Mouse (Mus musculus) hindbrain, postnatal 0 days (tissue): ENCODE measurements around the gene Acoxl. TPM values are rescaled to one million over a fixed set of nuclear protein-coding genes. Genes with fewer than 3 reads are reported as not detected.

ENCODE experiments used
- ATAC-seq: fragments of 200-750 bp; cut with Nextera tagmentation; 2 replicates; pipeline ENCODE4 v1.8.0; 2017; ENCODE audit warnings: mild to moderate bottlenecking, moderate TSS enrichment, moderate library complexity
- DNase-seq: peaks from one replicate; pipeline ENCODE4 v3.0.0-alpha.2; 2015; ENCODE audit warnings: low spot score
- H3K27ac ChIP-seq: fragments of 300-500 bp; sonication (generic); 2 replicates; pipeline ENCODE4 v1.5.1; 2014; ENCODE audit warnings: mild to moderate bottlenecking
- H3K27me3 ChIP-seq: fragments of 300-500 bp; sonication (generic); 2 replicates; pipeline ENCODE4 v1.6.1; 2014; ENCODE audit warnings: low read length, mixed read lengths; ENCODE audit not compliant: insufficient read depth
- H3K36me3 ChIP-seq: fragments of 300-500 bp; sonication (generic); 2 replicates; pipeline ENCODE4 v1.6.1; 2014; ENCODE audit warnings: low read length, mixed read lengths; ENCODE audit not compliant: insufficient read depth
- H3K4me1 ChIP-seq: fragments of 300-500 bp; sonication (generic); 2 replicates; pipeline ENCODE4 v1.6.1; 2014; ENCODE audit warnings: antibody characterized with exemption, low read length, mixed read lengths; ENCODE audit not compliant: insufficient read depth
- H3K4me2 ChIP-seq: fragments of 300-500 bp; sonication (generic); 2 replicates; pipeline ENCODE4 v1.6.1; 2014; ENCODE audit warnings: low read depth, mild to moderate bottlenecking, low read length, moderate library complexity, mixed read lengths
- H3K4me3 ChIP-seq: fragments of 300-500 bp; sonication (generic); 2 replicates; pipeline ENCODE4 v1.5.1; 2014; ENCODE audit warnings: low read length
- H3K9ac ChIP-seq: fragments of 300-500 bp; sonication (generic); replicated peaks from 2 replicates; pipeline ENCODE4 v1.6.1; 2014; ENCODE audit warnings: mild to moderate bottlenecking, low read length, moderate library complexity, mixed read lengths
- H3K9me3 ChIP-seq: fragments of 300-500 bp; sonication (generic); 2 replicates; pipeline ENCODE4 v1.6.1; 2016; ENCODE audit warnings: low read length, mixed read lengths
- CTCF ChIP-seq: IDR thresholded peaks from 2 replicates; pipeline ENCODE4 v1.5.1; 2016; ENCODE audit warnings: antibody characterized with exemption, control low read depth, low read depth
- WGBS: fragments of 180-500 bp; shearing (Covaris S2); extraction: QIAGEN DNeasy Blood & Tissue Kit; methylation state at CpG from one replicate; pipeline ENCODE4 v1.1.7; 2014; 5-methylcytosine and 5-hydroxymethylcytosine counted together
- microRNA-seq, 2 experiments: library from miRNA; unstranded; fragments of <30 nt; microRNA quantifications; one replicate each; pipeline ENCODE4; 2016
- polyA plus RNA-seq: library from polyadenylated mRNA; unstranded; fragments of >200 nt; fragmentation: Nextera tagmentation; extraction: Ambion mirVana; gene quantifications from 2 replicates; pipeline ENCODE4 v1.2.1, GENCODE M21; 2015
- total RNA-seq: library from RNA; depleted of rRNA; stranded (reverse); fragments of >200 nt; gene quantifications from 2 replicates; pipeline ENCODE4 v1.2.3, GENCODE M21; 2014; rRNA removed

Acoxl gene
- total and polyA plus RNA-seq, 2 experiments from 2014 or later: 0.29 to 0.47 TPM

- Histone ChIP-seq H3K36me3 (no peaks in the 10 kb centered on the region), H3K27me3 (no peaks in the 10 kb centered on the region), H3K4me2 (no peak overlapping the region), H3K27ac (no peak overlapping the region), H3K9me3 (no peaks in the 10 kb centered on the region), H3K4me3 (no peak overlapping the region), H3K9ac (no peak overlapping the region), H3K4me1 (peaks cover 12% of the 10 kb centered on the region)
- TF ChIP-seq CTCF: no peak
- ATAC-seq: no peak
- no peak for DNase-seq
- WGBS: 63% methylated on average over 8 of the region's 8 CpGs
Measured at GRCm38 (mm10) chr2:128163177-128163576, 324.5 kb downstream of the Acoxl start.

- DNase-seq (peak; percentile 66), ATAC-seq (peak; percentile 72)
- no peak overlapping the region for H3K9ac ChIP-seq
- no peak overlapping the region for H3K27ac ChIP-seq
- no peaks in the 10 kb centered on the region for H3K27me3 ChIP-seq
- 35% methylated on average over 13 of the region's 13 CpGs for WGBS
- H3K9me3 ChIP-seq: no peaks in the 10 kb centered on the region
- H3K4me2 ChIP-seq: no peak overlapping the region
- peak; percentile 41 for TF ChIP-seq CTCF
- no peak overlapping the region for H3K4me3 ChIP-seq
- H3K36me3 ChIP-seq: no peaks in the 10 kb centered on the region
- peaks cover 7% of the 10 kb centered on the region; the same call in 1 of the 2 replicates for H3K4me1 ChIP-seq
Measured at GRCm38 (mm10) chr2:128166623-128167423, 328.1 kb downstream of the Acoxl start.

GRCm38 (mm10) chr2:128167930-128168329, 329.3 kb downstream of the Acoxl start:
- DNase-seq: no peak
- no peaks in the 10 kb centered on the region for H3K36me3 ChIP-seq
- H3K4me2 ChIP-seq: no peak overlapping the region
- H3K27ac ChIP-seq: no peak overlapping the region
- TF ChIP-seq CTCF: no peak
- no peaks in the 10 kb centered on the region for H3K9me3 ChIP-seq
- no peak for ATAC-seq
- 95% methylated on average over 12 of the region's 12 CpGs for WGBS
- H3K4me1 ChIP-seq: peaks cover 7% of the 10 kb centered on the region; the same call in 1 of the 2 replicates
- no peaks in the 10 kb centered on the region for H3K27me3 ChIP-seq
- H3K4me3 ChIP-seq: no peak overlapping the region
- H3K9ac ChIP-seq: no peak overlapping the region

- H3K27ac ChIP-seq: no peak overlapping the region
- 74% methylated on average over 5 of the region's 5 CpGs for WGBS
Measured at GRCm38 (mm10) chr2:128169486-128169885, 330.8 kb downstream of the Acoxl start.

GRCm38 (mm10) chr2:128169972-128170371, 331.3 kb downstream of the Acoxl start:
- peak; percentile 54 for DNase-seq
- no peaks in the 10 kb centered on the region for H3K9me3 ChIP-seq
- H3K27ac ChIP-seq: no peak overlapping the region
- H3K4me3 ChIP-seq: no peak overlapping the region
- 43% methylated on average over 11 of the region's 11 CpGs for WGBS
- ATAC-seq: no peak
- no peaks in the 10 kb centered on the region for H3K27me3 ChIP-seq
- TF ChIP-seq CTCF: no peak
- H3K4me1 ChIP-seq: peaks cover 7% of the 10 kb centered on the region; the same call in 1 of the 2 replicates
- H3K4me2 ChIP-seq: no peak overlapping the region
- H3K9ac ChIP-seq: no peak overlapping the region
- H3K36me3 ChIP-seq: no peaks in the 10 kb centered on the region

More at GRCm38 (mm10) chr2:128169486-128169885, 330.8 kb downstream of the Acoxl start:
- H3K4me2 ChIP-seq: no peak overlapping the region
- no peaks in the 10 kb centered on the region for H3K9me3 ChIP-seq
- no peaks in the 10 kb centered on the region for H3K27me3 ChIP-seq
- H3K36me3 ChIP-seq: no peaks in the 10 kb centered on the region
- H3K4me1 ChIP-seq: peaks cover 7% of the 10 kb centered on the region; the same call in 1 of the 2 replicates
- ATAC-seq: no peak
- no peak overlapping the region for H3K4me3 ChIP-seq
- H3K9ac ChIP-seq: no peak overlapping the region
- DNase-seq: no peak
- no peak for TF ChIP-seq CTCF

- no peaks in the 10 kb centered on the region for H3K9me3 ChIP-seq
- H3K36me3 ChIP-seq: no peaks in the 10 kb centered on the region
- no peak for DNase-seq
- no peak overlapping the region for H3K27ac ChIP-seq
- H3K4me2 ChIP-seq: no peak overlapping the region
- H3K9ac ChIP-seq: no peak overlapping the region
- WGBS: 97% methylated on average over 3 of the region's 3 CpGs
- no peaks in the 10 kb centered on the region for H3K27me3 ChIP-seq
- no peak overlapping the region for H3K4me3 ChIP-seq
- no peak for ATAC-seq
- TF ChIP-seq CTCF: no peak
- peaks cover 11% of the 10 kb centered on the region for H3K4me1 ChIP-seq
Measured at GRCm38 (mm10) chr2:128170614-128171013, 331.9 kb downstream of the Acoxl start.

- TF ChIP-seq CTCF: no peak
- H3K27ac ChIP-seq: no peak overlapping the region
- no peak overlapping the region for H3K4me3 ChIP-seq
- H3K9me3 ChIP-seq: no peaks in the 10 kb centered on the region
- 77% methylated on average over 5 of the region's 5 CpGs for WGBS
- no peak overlapping the region for H3K9ac ChIP-seq
- H3K27me3 ChIP-seq: no peaks in the 10 kb centered on the region
- no peaks in the 10 kb centered on the region for H3K36me3 ChIP-seq
- peaks cover 7% of the 10 kb centered on the region for H3K4me1 ChIP-seq
- H3K4me2 ChIP-seq: no peak overlapping the region
- no peak for DNase-seq
- no peak for ATAC-seq
Measured at GRCm38 (mm10) chr2:128172266-128172665, 333.6 kb downstream of the Acoxl start.

Small RNA genes within 50 kb of the gene (microRNA-seq; reads per million reads assigned to microRNA genes)
- gene Gm22411: 0 reads per million in 2 experiments

Other genes with a start within 250 kb of the Acoxl start
- gene Mal, start 182.2 kb upstream of the Acoxl start, total RNA-seq: 3.2 and 4.3 TPM in 2 replicates
- 4.8 and 5.2 TPM in 2 replicates for gene Mal, start 182.2 kb upstream of the Acoxl start, polyA plus RNA-seq
- gene Mall, start 108.9 kb upstream of the Acoxl start, total RNA-seq: 1.5 and 1.8 TPM in 2 replicates
- 0.55 and 0.57 TPM in 2 replicates for gene Mall, start 108.9 kb upstream of the Acoxl start, polyA plus RNA-seq
- gene Nphp1, start 50.0 kb upstream of the Acoxl start, total RNA-seq: 11.0 and 11.4 TPM in 2 replicates
- gene Nphp1, start 50.0 kb upstream of the Acoxl start, polyA plus RNA-seq: 17.3 and 18.5 TPM in 2 replicates
- 12.1 and 18.9 TPM in 2 replicates for gene Mtln, start 46.4 kb upstream of the Acoxl start, total RNA-seq
- 60.4 and 71.4 TPM in 2 replicates for gene Mtln, start 46.4 kb upstream of the Acoxl start, polyA plus RNA-seq
- 5.5 and 9.1 TPM in 2 replicates for gene Bub1, start 7.0 kb upstream of the Acoxl start, total RNA-seq
- gene Bub1, start 7.0 kb upstream of the Acoxl start, polyA plus RNA-seq: 6.2 and 7.5 TPM in 2 replicates